ENCODE assay signal across 9 mouse cellular contexts in genomic region chr15:11036535-11037375, GRCm38 (mm10). TPM values are rescaled to one million over a fixed set of nuclear protein-coding genes. Genes with fewer than 3 reads are reported as not detected.
A peak's percentile ranks its signal among the peaks of the same experiment; 100 is the strongest.
DNase-seq lines count a peak whose midpoint lies in the region; ATAC-seq and TF ChIP-seq lines count a peak whose summit lies in the region.
"Had no signal": no experiment of that assay in that cellular context is flagged by ENCODE, and none has a peak within 500 bp of the region (broad histone marks: within the 10 kb centered on the region; RNA-seq: fewer than 3 reads in every experiment).

No protein-coding gene starts in this region.

- 0 out of 2 replicates have a peak overlapping the region, but pooled peaks have one; percentile 12 for H3K9ac ChIP-seq in kidney, embryonic 14.5 days (ENCODE audit: low read depth, low read length)
- peak overlapping the region; percentile 21; the same call in 1 of the 2 replicates for H3K9ac ChIP-seq in limb, embryonic 14.5 days (ENCODE audit: low read depth, low read length, severe bottlenecking)

- 4% methylated on average over 49 of the region's 49 CpGs for WGBS in kidney, embryonic 14.5 days
- 2% methylated on average over 49 of the region's 49 CpGs for WGBS in limb, embryonic 14.5 days

- peak overlapping the region; percentile 34 for H3K4me3 ChIP-seq in kidney, embryonic 14.5 days (ENCODE audit: low read length)
- peak overlapping the region; percentile 38 for H3K4me3 ChIP-seq in limb, embryonic 14.5 days (replicated peaks; ENCODE audit: low read length)

- 0 out of 2 replicates have a peak, but pooled peaks have one; percentile 22 for ATAC-seq in kidney, embryonic 14.5 days (ENCODE audit: low FRiP score, low TSS enrichment)
- ATAC-seq in limb, embryonic 14.5 days (ENCODE audit: low FRiP score, low read depth): no peak

- TF ChIP-seq POLR2A in limb, embryonic 14.5 days (IDR thresholded peaks at IDR 0.05; ENCODE audit: borderline replicate concordance, extremely low read depth, insufficient read depth, insufficient read length): no peak

- peaks cover 40% of the 10 kb centered on the region for H3K27me3 ChIP-seq in kidney, embryonic 14.5 days (ENCODE audit: control insufficient read depth, insufficient read depth, low read length)
- H3K27me3 ChIP-seq in limb, embryonic 14.5 days (ENCODE audit: control insufficient read depth, insufficient read depth, low read length): peaks cover 47% of the 10 kb centered on the region

- H3K27ac ChIP-seq in kidney, embryonic 14.5 days (ENCODE audit: low read depth, low read length): no peak overlapping the region
- no peak overlapping the region for H3K27ac ChIP-seq in limb, embryonic 14.5 days (replicated peaks; ENCODE audit: low read depth, low read length)
- H3K27ac ChIP-seq: macrophage had no signal

- no peaks in the 10 kb centered on the region for H3K9me3 ChIP-seq in kidney, embryonic 14.5 days (ENCODE audit: control insufficient read depth, low read length)
- H3K9me3 ChIP-seq in limb, embryonic 14.5 days (ENCODE audit: control insufficient read depth, low read length): no peaks in the 10 kb centered on the region

- peak overlapping the region; percentile 67 for H3K4me2 ChIP-seq in kidney, embryonic 14.5 days (replicated peaks; ENCODE audit: low read depth, low read length)
- H3K4me2 ChIP-seq in limb, embryonic 14.5 days (replicated peaks; ENCODE audit: low read depth, low read length, severe bottlenecking): peak overlapping the region; percentile 58

- H3K36me3 ChIP-seq in kidney, embryonic 14.5 days (ENCODE audit: control insufficient read depth, insufficient read depth, low read length): no peaks in the 10 kb centered on the region
- H3K36me3 ChIP-seq in limb, embryonic 14.5 days (ENCODE audit: control insufficient read depth, insufficient read depth, low read length): no peaks in the 10 kb centered on the region

- DNase-seq in kidney, adult 8-10 months: no peak
- DNase-seq in embryo, embryonic 10 days (ENCODE audit: low spot score): peak; percentile 61
- DNase-seq in gastrocnemius, postnatal 14 days: peak; percentile 14
- no peak for DNase-seq in limb, embryonic 14.5 days (ENCODE audit: low spot score)
- DNase-seq in right cerebral cortex, adult 2 months (ENCODE audit: low spot score in 2 of 2): peak; percentile 10 to 16
- DNase-seq in ovary, postnatal 14 days (ENCODE audit: low spot score): no peak
- no peak for DNase-seq in cerebellum, adult 8-10 months

- intact Hi-C loops in gastrocnemius, postnatal 14 days (cut with DNase I; ENCODE audit: low total_unique reads): loop anchor here (2.0 to 5.0 kb wide), 3 partner anchors 114 to 346 kb away; no protein-coding TSS in a partner anchor

- peaks cover 18% of the 10 kb centered on the region for H3K4me1 ChIP-seq in kidney, embryonic 14.5 days (ENCODE audit: control insufficient read depth, insufficient read depth, low read length)
- H3K4me1 ChIP-seq in limb, embryonic 14.5 days (ENCODE audit: control insufficient read depth, insufficient read depth, low read length): peaks cover 15% of the 10 kb centered on the region

RNA-seq across cellular contexts. Expression of gene Rxfp3, which starts 1.0 kb away (rescaled TPM):
- polyA plus RNA-seq in kidney, embryonic 14.5 days (2014; fragmentation: Nextera tagmentation; extraction: Ambion mirVana): 0.24 and 0.65 TPM in 2 replicates
- under 1 TPM in 1 of 2 experiments, not detected in 1; 0.08 TPM for total RNA-seq in gastrocnemius, postnatal 14 days (2021)
- polyA plus RNA-seq in limb, embryonic 14.5 days (2012; rRNA removed): 0.72 and 0.93 TPM in 2 replicates
- polyA plus RNA-seq in limb, embryonic 14.5 days (2014; fragmentation: Nextera tagmentation; extraction: Ambion mirVana): 0.81 and 0.88 TPM in 2 replicates
- polyA plus RNA-seq: macrophage had no signal

RNA-seq across cellular contexts. Expression of gene Adamts12, which starts 27.8 kb away (rescaled TPM):
- polyA plus RNA-seq in kidney, embryonic 14.5 days (2014; fragmentation: Nextera tagmentation; extraction: Ambion mirVana): 5.0 and 5.1 TPM in 2 replicates
- total RNA-seq in gastrocnemius, postnatal 14 days (2021): 10 to 100 TPM; 19.8 to 21.6 TPM
- polyA plus RNA-seq in limb, embryonic 14.5 days (2012; rRNA removed): 9.5 and 10.6 TPM in 2 replicates
- 8.7 and 9.3 TPM in 2 replicates for polyA plus RNA-seq in limb, embryonic 14.5 days (2014; fragmentation: Nextera tagmentation; extraction: Ambion mirVana)

RNA-seq across cellular contexts. Expression of gene Slc45a2, which starts 36.2 kb away (rescaled TPM):
- polyA plus RNA-seq in kidney, embryonic 14.5 days (2014; fragmentation: Nextera tagmentation; extraction: Ambion mirVana): not detected in 2 replicates
- total RNA-seq in gastrocnemius, postnatal 14 days (2021): not detected
- 0.12 and 0.19 TPM in 2 replicates for polyA plus RNA-seq in limb, embryonic 14.5 days (2012; rRNA removed)
- polyA plus RNA-seq in limb, embryonic 14.5 days (2014; fragmentation: Nextera tagmentation; extraction: Ambion mirVana): 0.65 and 1.1 TPM in 2 replicates
- polyA plus RNA-seq: macrophage had no signal

RNA-seq across cellular contexts. Expression of gene Amacr, which starts 55.2 kb away (rescaled TPM):
- polyA plus RNA-seq in kidney, embryonic 14.5 days (2014; fragmentation: Nextera tagmentation; extraction: Ambion mirVana): 22.1 and 26.0 TPM in 2 replicates
- total RNA-seq in gastrocnemius, postnatal 14 days (2021): 10 to 100 TPM; 19.0 to 20.7 TPM
- 22.2 and 25.7 TPM in 2 replicates for polyA plus RNA-seq in limb, embryonic 14.5 days (2012; rRNA removed)
- 25.3 and 26.5 TPM in 2 replicates for polyA plus RNA-seq in limb, embryonic 14.5 days (2014; fragmentation: Nextera tagmentation; extraction: Ambion mirVana)

Comparison
In these comparisons a context has a peak if more than half of its experiments do, and no peak if none do; other contexts are left out.
1. DNase-seq: peak in embryo, embryonic 10 days (single experiment), gastrocnemius, postnatal 14 days (single experiment) and right cerebral cortex, adult 2 months (2 of 2); none in kidney, adult 8-10 months (0 of 2), limb, embryonic 14.5 days (single experiment), ovary, postnatal 14 days (single experiment) and cerebellum, adult 8-10 months (single experiment).